Mouse (Mus musculus): ENCODE measurements at regions not wholly inside any gene's neighbourhood (a gene's known extent, or its start where the extent isn't known, plus 50 kb on each side); places are given as distances from the start of the nearest gene placed in this dataset.

DNA sequence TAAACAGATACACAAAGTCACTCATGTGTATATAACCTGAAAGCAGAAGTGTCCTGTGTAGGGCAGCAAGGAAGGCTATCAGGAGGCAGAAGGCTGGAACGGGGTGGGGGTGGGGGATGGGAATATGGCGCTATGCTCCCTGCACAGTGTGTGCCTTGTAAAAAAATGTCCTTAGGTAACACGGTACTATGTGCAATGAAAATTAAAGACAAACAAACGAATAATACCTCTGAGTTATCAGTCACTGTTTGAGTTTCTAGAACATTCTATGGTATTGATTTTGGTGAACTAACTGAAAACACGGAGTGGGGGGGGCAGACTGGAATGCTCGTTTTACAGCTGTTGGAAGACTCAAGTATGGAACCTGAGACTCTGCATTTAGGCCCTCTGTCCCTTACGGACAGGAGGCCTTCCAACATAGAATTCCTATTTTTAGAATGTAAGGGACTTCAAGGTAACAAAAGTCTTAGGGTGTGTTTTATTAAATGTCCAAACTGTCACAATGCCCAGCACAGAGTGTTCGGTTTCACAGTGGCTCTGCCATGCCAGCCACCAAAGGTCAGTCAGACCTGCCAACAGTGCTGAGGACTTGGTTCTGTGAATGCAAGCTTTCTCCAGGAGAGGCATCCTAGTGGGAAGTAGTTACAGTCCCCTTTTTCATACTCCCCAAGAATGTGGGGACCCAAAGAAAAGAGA is 240.6 kb downstream of the Ano6 start:
- WGBS: 81% methylated on average over 8 of the region's 8 CpGs
- no peaks in the 10 kb centered on the region for H3K4me1 ChIP-seq (ENCODE audit: control insufficient read depth, insufficient read depth, low read depth, low read length)
- no peak overlapping the region for H3K4me2 ChIP-seq (ENCODE audit: low read length)
- ATAC-seq: no peak
- no peak overlapping the region for H3K4me3 ChIP-seq (ENCODE audit: low read length)
- H3K36me3 ChIP-seq (ENCODE audit: control insufficient read depth, insufficient read depth, low read length): no peaks in the 10 kb centered on the region
- H3K27me3 ChIP-seq (replicated peaks; ENCODE audit: control insufficient read depth, insufficient read depth, low read length): no peaks in the 10 kb centered on the region
- no peak overlapping the region for H3K27ac ChIP-seq (ENCODE audit: low read depth, low read length)
- no peak overlapping the region for H3K9ac ChIP-seq (ENCODE audit: low read depth, low read length)
- H3K9me3 ChIP-seq (ENCODE audit: control insufficient read depth, low read length): no peaks in the 10 kb centered on the region

DNA sequence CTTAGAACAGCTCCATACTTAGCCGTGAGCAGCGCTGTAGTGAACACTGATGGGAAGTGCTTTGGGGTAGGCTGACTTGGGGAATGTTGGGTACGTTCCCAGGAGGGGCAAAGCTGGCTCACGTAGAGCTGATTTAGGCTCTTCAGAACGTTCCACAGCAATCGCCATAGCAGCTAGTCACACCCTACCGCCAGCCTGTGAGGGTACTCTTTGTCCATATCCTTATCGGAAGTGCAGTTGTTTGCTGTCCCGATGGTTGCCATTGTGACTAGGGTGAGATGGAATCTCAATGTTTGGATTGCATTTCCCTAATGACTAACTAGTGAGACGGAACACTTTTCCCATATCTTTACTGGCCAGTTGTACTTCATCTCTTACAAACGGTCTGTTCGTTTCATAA is 244.6 kb downstream of the Ano6 start:
- no peak overlapping the region for H3K4me3 ChIP-seq (ENCODE audit: low read length)
- no peak for ATAC-seq
- H3K9ac ChIP-seq (ENCODE audit: low read depth, low read length): no peak overlapping the region
- no peak overlapping the region for H3K27ac ChIP-seq (ENCODE audit: low read depth, low read length)
- no peaks in the 10 kb centered on the region for H3K4me1 ChIP-seq (ENCODE audit: control insufficient read depth, insufficient read depth, low read depth, low read length)
- no peaks in the 10 kb centered on the region for H3K27me3 ChIP-seq (replicated peaks; ENCODE audit: control insufficient read depth, insufficient read depth, low read length)
- H3K9me3 ChIP-seq (ENCODE audit: control insufficient read depth, low read length): no peaks in the 10 kb centered on the region
- 66% methylated on average over 12 of the region's 12 CpGs for WGBS
- no peaks in the 10 kb centered on the region for H3K36me3 ChIP-seq (ENCODE audit: control insufficient read depth, insufficient read depth, low read length)
- no peak overlapping the region for H3K4me2 ChIP-seq (ENCODE audit: low read length)

DNA sequence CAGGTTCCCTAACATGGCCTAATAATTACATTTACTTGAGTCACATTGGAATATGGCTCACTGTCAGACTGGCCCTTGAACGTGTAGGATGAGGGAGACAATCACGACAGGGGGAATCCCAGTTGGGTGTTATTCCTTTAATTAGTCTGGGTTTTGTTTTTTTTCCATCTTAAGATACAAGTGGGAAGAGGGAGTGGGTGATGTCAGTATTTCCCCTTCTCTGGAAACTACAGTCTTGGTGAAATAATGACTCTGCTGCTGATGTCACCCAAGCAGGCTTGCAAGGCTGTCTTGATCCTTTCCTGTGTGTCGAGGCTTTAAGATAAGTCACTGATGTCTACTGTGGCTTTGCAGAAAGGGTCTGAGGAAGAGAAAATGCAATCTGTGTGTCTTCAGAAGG is 241.8 kb upstream of the Arid2 start:
- Histone ChIP-seq H3K36me3 (ENCODE audit: control insufficient read depth, insufficient read depth, low read length) (no peaks in the 10 kb centered on the region), H3K9ac (ENCODE audit: low read depth, low read length) (no peak overlapping the region), H3K4me2 (ENCODE audit: low read length) (no peak overlapping the region), H3K9me3 (ENCODE audit: control insufficient read depth, low read length) (no peaks in the 10 kb centered on the region), H3K4me3 (ENCODE audit: low read length) (no peak overlapping the region), H3K27ac (ENCODE audit: low read depth, low read length) (no peak overlapping the region), H3K27me3 (replicated peaks; ENCODE audit: control insufficient read depth, insufficient read depth, low read length) (no peaks in the 10 kb centered on the region), H3K4me1 (ENCODE audit: control insufficient read depth, insufficient read depth, low read depth, low read length) (no peaks in the 10 kb centered on the region)
- no peak for ATAC-seq
- WGBS: 68% methylated on average over 3 of the region's 3 CpGs

DNA sequence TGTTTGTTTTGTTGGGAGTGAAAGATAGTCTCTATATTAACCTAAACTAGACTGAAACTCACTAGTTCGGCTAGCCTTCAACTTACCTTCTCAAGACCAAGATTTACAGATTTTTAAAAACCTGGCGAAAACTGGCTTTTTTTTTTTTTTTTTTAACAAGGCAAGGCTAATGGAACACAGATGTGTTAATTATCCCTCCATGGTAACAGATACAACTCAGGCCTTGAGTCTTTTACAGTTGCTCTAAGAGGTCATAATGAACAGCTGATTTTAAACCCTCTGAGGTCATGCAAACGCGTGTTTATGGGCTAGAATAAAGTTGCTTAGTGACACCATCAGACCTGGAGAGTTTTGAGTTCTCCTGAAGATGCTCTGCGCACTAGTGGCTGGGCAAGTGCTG is 240.7 kb upstream of the Arid2 start:
- Histone ChIP-seq H3K9me3 (ENCODE audit: control insufficient read depth, low read length) (no peaks in the 10 kb centered on the region), H3K27ac (ENCODE audit: low read depth, low read length) (no peak overlapping the region), H3K9ac (ENCODE audit: low read depth, low read length) (no peak overlapping the region), H3K36me3 (ENCODE audit: control insufficient read depth, insufficient read depth, low read length) (no peaks in the 10 kb centered on the region), H3K27me3 (replicated peaks; ENCODE audit: control insufficient read depth, insufficient read depth, low read length) (no peaks in the 10 kb centered on the region), H3K4me1 (ENCODE audit: control insufficient read depth, insufficient read depth, low read depth, low read length) (no peaks in the 10 kb centered on the region), H3K4me2 (ENCODE audit: low read length) (no peak overlapping the region), H3K4me3 (ENCODE audit: low read length) (no peak overlapping the region)
- 85% methylated on average over 5 of the region's 5 CpGs for WGBS
- ATAC-seq: no peak

DNA sequence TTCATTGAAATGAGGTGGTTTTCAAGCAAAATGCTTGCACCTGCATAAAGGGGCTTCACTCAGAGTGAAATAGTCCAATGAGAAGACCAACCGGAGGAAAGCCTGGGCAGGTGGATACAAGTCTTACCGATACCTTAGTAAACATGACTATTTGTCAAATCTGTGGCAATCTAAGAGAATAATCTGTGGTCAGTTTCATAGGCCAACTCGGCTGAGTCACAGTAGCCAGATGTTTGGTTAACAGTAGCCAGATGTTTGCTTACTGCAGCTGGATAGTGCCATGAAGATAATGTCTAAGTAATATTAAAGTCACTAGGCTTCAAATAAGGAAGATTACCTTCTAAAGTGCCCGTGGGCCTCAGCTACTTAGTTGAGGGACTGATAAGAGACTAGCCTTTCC is 236.9 kb upstream of the Arid2 start:
- 92% methylated on average over 4 of the region's 4 CpGs for WGBS
- H3K4me1 ChIP-seq (ENCODE audit: control insufficient read depth, insufficient read depth, low read depth, low read length): no peaks in the 10 kb centered on the region
- no peaks in the 10 kb centered on the region for H3K27me3 ChIP-seq (replicated peaks; ENCODE audit: control insufficient read depth, insufficient read depth, low read length)
- H3K9ac ChIP-seq (ENCODE audit: low read depth, low read length): no peak overlapping the region
- H3K4me2 ChIP-seq (ENCODE audit: low read length): no peak overlapping the region
- no peak for ATAC-seq
- H3K36me3 ChIP-seq (ENCODE audit: control insufficient read depth, insufficient read depth, low read length): no peaks in the 10 kb centered on the region
- no peak overlapping the region for H3K4me3 ChIP-seq (ENCODE audit: low read length)
- no peaks in the 10 kb centered on the region for H3K9me3 ChIP-seq (ENCODE audit: control insufficient read depth, low read length)
- H3K27ac ChIP-seq (ENCODE audit: low read depth, low read length): no peak overlapping the region

DNA sequence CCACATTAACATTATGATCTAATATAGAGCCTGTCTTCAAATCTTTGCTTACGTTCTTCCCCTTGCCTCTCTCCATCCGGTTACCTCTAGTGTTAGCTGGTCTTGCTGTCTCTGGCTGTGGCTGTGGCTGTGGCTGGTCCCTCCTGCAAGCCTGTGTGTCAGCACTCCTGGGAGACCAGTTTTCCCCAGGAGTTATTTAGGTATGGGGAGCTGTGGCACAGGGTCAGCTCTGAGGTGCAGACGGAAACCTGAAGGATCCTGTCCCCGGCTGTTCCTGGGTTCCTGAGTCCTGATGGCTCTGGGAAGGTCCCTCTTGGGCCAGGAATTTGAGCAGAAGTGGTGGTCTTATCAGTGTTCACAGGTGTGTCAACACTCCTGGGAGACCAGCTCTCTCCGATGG is 234.7 kb upstream of the Arid2 start:
- ATAC-seq: no peak
- no peak overlapping the region for H3K9ac ChIP-seq (ENCODE audit: low read depth, low read length)
- H3K27ac ChIP-seq (ENCODE audit: low read depth, low read length): no peak overlapping the region
- 0 out of 2 replicates have a peak, but pooled peaks cover 2% of the 10 kb centered on the region for H3K4me1 ChIP-seq (ENCODE audit: control insufficient read depth, insufficient read depth, low read depth, low read length)
- H3K4me2 ChIP-seq (ENCODE audit: low read length): no peak overlapping the region
- H3K36me3 ChIP-seq (ENCODE audit: control insufficient read depth, insufficient read depth, low read length): no peaks in the 10 kb centered on the region
- H3K4me3 ChIP-seq (ENCODE audit: low read length): no peak overlapping the region
- H3K9me3 ChIP-seq (ENCODE audit: control insufficient read depth, low read length): no peaks in the 10 kb centered on the region
- 96% methylated on average over 5 of the region's 5 CpGs for WGBS
- no peaks in the 10 kb centered on the region for H3K27me3 ChIP-seq (replicated peaks; ENCODE audit: control insufficient read depth, insufficient read depth, low read length)

DNA sequence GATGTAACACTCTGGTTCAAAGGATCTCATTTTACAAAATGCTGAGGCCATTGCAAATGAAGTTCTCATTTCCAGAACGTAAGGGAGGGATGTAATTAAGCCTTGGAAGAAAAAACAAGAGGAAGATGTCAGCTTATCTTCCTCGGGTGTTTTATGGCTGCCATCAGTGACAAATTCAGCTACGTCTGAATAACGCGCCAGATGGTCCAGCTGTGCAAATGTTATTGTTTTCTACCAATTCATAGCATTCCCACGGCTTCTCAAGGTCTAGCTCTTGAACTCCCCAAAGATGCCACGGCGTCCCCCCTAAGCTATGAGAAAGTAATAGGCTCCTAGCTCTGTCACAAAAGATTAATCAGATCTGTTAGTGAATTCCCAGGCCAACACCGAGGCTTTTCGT is 232.0 kb upstream of the Arid2 start:
- Histone ChIP-seq H3K4me3 (ENCODE audit: low read length) (no peak overlapping the region), H3K36me3 (ENCODE audit: control insufficient read depth, insufficient read depth, low read length) (no peaks in the 10 kb centered on the region), H3K9ac (ENCODE audit: low read depth, low read length) (no peak overlapping the region), H3K27me3 (replicated peaks; ENCODE audit: control insufficient read depth, insufficient read depth, low read length) (no peaks in the 10 kb centered on the region), H3K9me3 (ENCODE audit: control insufficient read depth, low read length) (no peaks in the 10 kb centered on the region), H3K4me1 (ENCODE audit: control insufficient read depth, insufficient read depth, low read depth, low read length) (0 out of 2 replicates have a peak, but pooled peaks cover 2% of the 10 kb centered on the region), H3K4me2 (ENCODE audit: low read length) (no peak overlapping the region), H3K27ac (ENCODE audit: low read depth, low read length) (no peak overlapping the region)
- WGBS: 45% methylated on average over 10 of the region's 10 CpGs
- ATAC-seq: no peak

DNA sequence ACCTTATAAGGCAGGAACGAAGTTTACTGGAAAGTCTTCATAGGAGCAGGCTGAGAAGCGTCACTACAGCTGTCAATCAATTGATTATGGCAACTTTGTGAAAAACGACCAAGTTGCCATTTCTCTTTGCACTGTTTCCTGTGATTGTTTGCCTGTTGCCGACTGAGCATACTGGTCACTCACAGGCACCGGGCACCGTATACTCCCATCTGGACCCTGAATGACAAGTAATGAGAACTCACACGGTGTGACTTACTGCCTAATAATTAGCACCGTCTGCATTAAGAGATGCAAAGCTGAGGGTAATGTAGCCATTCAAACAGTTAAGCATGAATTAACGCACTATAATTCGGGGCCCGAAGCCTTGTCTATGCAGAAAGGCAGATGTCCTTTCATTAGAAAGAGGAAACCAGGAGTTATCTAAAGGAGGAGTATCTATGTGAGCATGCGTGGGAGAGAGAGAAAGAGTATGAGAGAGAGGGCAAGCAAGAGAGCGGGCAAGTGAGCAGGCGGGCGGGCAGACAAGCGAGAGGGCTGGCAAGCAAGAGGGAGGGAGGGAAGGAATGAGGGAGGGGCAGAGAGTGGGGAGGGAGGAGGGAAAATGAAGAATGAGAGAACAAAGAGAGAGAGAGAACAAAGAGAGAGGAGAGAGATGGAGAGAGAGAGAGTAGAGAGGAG is 231.4 kb upstream of the Arid2 start:
- no peaks in the 10 kb centered on the region for H3K36me3 ChIP-seq (ENCODE audit: control insufficient read depth, insufficient read depth, low read length)
- no peak overlapping the region for H3K9ac ChIP-seq (ENCODE audit: low read depth, low read length)
- H3K9me3 ChIP-seq (ENCODE audit: control insufficient read depth, low read length): no peaks in the 10 kb centered on the region
- no peaks in the 10 kb centered on the region for H3K27me3 ChIP-seq (replicated peaks; ENCODE audit: control insufficient read depth, insufficient read depth, low read length)
- no peak for ATAC-seq
- WGBS: 50% methylated on average over 16 of the region's 16 CpGs
- 0 out of 2 replicates have a peak overlapping the region, but pooled peaks have one; percentile 22 for H3K4me2 ChIP-seq (ENCODE audit: low read length)
- H3K4me1 ChIP-seq (ENCODE audit: control insufficient read depth, insufficient read depth, low read depth, low read length): 0 out of 2 replicates have a peak, but pooled peaks cover 2% of the 10 kb centered on the region
- H3K4me3 ChIP-seq (ENCODE audit: low read length): no peak overlapping the region
- no peak overlapping the region for H3K27ac ChIP-seq (ENCODE audit: low read depth, low read length)

DNA sequence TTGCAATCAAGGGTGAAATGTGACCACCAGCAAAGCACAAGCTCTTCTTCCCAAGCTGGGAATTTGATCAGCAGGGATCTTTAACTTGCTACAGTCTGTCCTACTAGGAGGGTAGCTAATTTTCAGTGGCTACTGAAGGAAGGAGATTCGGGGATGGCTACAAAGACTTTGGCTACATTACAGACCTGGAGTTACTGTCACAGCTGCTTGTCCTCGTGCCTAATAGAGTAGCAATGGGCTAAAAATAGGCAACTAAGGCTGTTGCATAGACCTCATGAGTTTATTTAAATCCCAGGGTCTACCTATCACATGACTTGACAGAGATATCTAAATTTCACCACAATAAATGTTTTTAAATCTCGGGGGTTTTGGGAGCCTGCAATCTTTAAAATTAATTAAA is 227.7 kb upstream of the Arid2 start:
- Histone ChIP-seq H3K9ac (ENCODE audit: low read depth, low read length) (no peak overlapping the region), H3K27me3 (replicated peaks; ENCODE audit: control insufficient read depth, insufficient read depth, low read length) (no peaks in the 10 kb centered on the region), H3K36me3 (ENCODE audit: control insufficient read depth, insufficient read depth, low read length) (no peaks in the 10 kb centered on the region), H3K27ac (ENCODE audit: low read depth, low read length) (no peak overlapping the region), H3K4me1 (ENCODE audit: control insufficient read depth, insufficient read depth, low read depth, low read length) (0 out of 2 replicates have a peak, but pooled peaks cover 2% of the 10 kb centered on the region), H3K4me2 (ENCODE audit: low read length) (no peak overlapping the region), H3K4me3 (ENCODE audit: low read length) (no peak overlapping the region), H3K9me3 (ENCODE audit: control insufficient read depth, low read length) (no peaks in the 10 kb centered on the region)
- WGBS: 71% methylated on average over 3 of the region's 3 CpGs
- no peak for ATAC-seq
